Mouse (Mus musculus) small intestine, adult 2 months (tissue): ENCODE data around the gene Pdia4. TPM values are rescaled to one million over a fixed set of nuclear protein-coding genes. Genes with fewer than 3 reads are reported as not detected.

Experiments
- H3K27ac ChIP-seq: fragments of 200-500 bp; 2 replicates; pipeline ENCODE4 v1.5.1; 2012; ENCODE audit warnings: low read depth, low read length, control low read depth, inconsistent platforms; ENCODE audit not compliant: insufficient read depth
- H3K27me3 ChIP-seq: fragments of 200-500 bp; 2 replicates; pipeline ENCODE4 v1.6.1; 2012; ENCODE audit warnings: mild to moderate bottlenecking, moderate library complexity, low read length, inconsistent platforms; ENCODE audit not compliant: control insufficient read depth, insufficient read depth
- H3K36me3 ChIP-seq: fragments of 200-500 bp; 2 replicates; pipeline ENCODE4 v1.6.1; 2012; ENCODE audit warnings: mild to moderate bottlenecking, low read length, control low read depth, inconsistent platforms; ENCODE audit not compliant: control insufficient read depth, insufficient read depth
- H3K4me1 ChIP-seq: fragments of 200-500 bp; 2 replicates; pipeline ENCODE4 v1.6.1; 2012; ENCODE audit warnings: low read length, inconsistent platforms, mixed read lengths; ENCODE audit not compliant: control insufficient read depth, insufficient read depth, insufficient read length
- H3K4me3 ChIP-seq: fragments of 200-500 bp; 2 replicates; pipeline ENCODE4 v1.5.1; 2012; ENCODE audit warnings: low read depth, mild to moderate bottlenecking, control low read depth, inconsistent platforms, low read length, moderate library complexity
- CTCF ChIP-seq: fragments of 200-500 bp; IDR thresholded peaks from 2 replicates; pipeline ENCODE4 v1.5.1; 2012; ENCODE audit warnings: low read depth, mild to moderate bottlenecking, control low read depth, inconsistent platforms, low read length, moderate library complexity, mixed read lengths; ENCODE audit not compliant: insufficient replicate concordance, insufficient read length; ENCODE audit errors: extremely low read depth
- POLR2A ChIP-seq: fragments of 200-500 bp; IDR thresholded peaks from 2 replicates; pipeline ENCODE4 v1.6.1; 2012; ENCODE audit warnings: low read depth, mild to moderate bottlenecking, control low read depth, inconsistent platforms, low read length, moderate library complexity
- WGBS: fragments of 180-500 bp; shearing (Covaris S2); methylation state at CpG from one replicate; pipeline ENCODE4 v1.1.7; 2018; 5-methylcytosine and 5-hydroxymethylcytosine counted together
- polyA plus RNA-seq: library from polyadenylated mRNA; depleted of rRNA; stranded (reverse); fragments of >200 nt; gene quantifications from 2 replicates; pipeline ENCODE4 v1.2.3, GENCODE M21; 2012

Gene Pdia4
- polyA plus RNA-seq, 1 experiment: 15.3 TPM

GRCm38 (mm10) chr6:47793284-47793683, 19.9 kb downstream of the Pdia4 start:
- 74% methylated on average over 5 of the region's 5 CpGs for WGBS
- H3K4me1 ChIP-seq: peaks cover 4% of the 10 kb centered on the region; the same call in 1 of the 2 replicates
- H3K27me3 ChIP-seq: no peaks in the 10 kb centered on the region
- H3K4me3 ChIP-seq: no peak overlapping the region
- H3K36me3 ChIP-seq: peaks cover 32% of the 10 kb centered on the region
- no peak overlapping the region for H3K27ac ChIP-seq
- TF ChIP-seq POLR2A: no peak
- no peak for TF ChIP-seq CTCF

GRCm38 (mm10) chr6:47792533-47792932, 20.7 kb downstream of the Pdia4 start:
- H3K27ac ChIP-seq: no peak overlapping the region
- H3K4me1 ChIP-seq: peaks cover 4% of the 10 kb centered on the region; the same call in 1 of the 2 replicates
- no peak for TF ChIP-seq CTCF
- TF ChIP-seq POLR2A: no peak
- no peak overlapping the region for H3K4me3 ChIP-seq
- no peaks in the 10 kb centered on the region for H3K27me3 ChIP-seq
- 86% methylated on average over 2 of the region's 2 CpGs for WGBS
- H3K36me3 ChIP-seq: peaks cover 24% of the 10 kb centered on the region

GRCm38 (mm10) chr6:47790745-47791144, 22.5 kb downstream of the Pdia4 start:
- WGBS: 27% methylated on average over 2 of the region's 2 CpGs
- no peaks in the 10 kb centered on the region for H3K27me3 ChIP-seq
- TF ChIP-seq CTCF (no peak), POLR2A (no peak)
- H3K4me3 ChIP-seq: no peak overlapping the region
- H3K36me3 ChIP-seq: peaks cover 9% of the 10 kb centered on the region
- peaks cover 4% of the 10 kb centered on the region; the same call in 1 of the 2 replicates for H3K4me1 ChIP-seq
- no peak overlapping the region for H3K27ac ChIP-seq

- H3K36me3 ChIP-seq: no peaks in the 10 kb centered on the region
- H3K27ac ChIP-seq: peak overlapping the region; percentile 90
- H3K4me1 ChIP-seq: peaks cover 4% of the 10 kb centered on the region; the same call in 1 of the 2 replicates
- no peaks in the 10 kb centered on the region for H3K27me3 ChIP-seq
- peak overlapping the region; percentile 69 for H3K4me3 ChIP-seq
- TF ChIP-seq POLR2A: no peak
- TF ChIP-seq CTCF: no peak
- WGBS: 7% methylated on average over 3 of the region's 3 CpGs
Measured at GRCm38 (mm10) chr6:47788821-47789220, 24.4 kb downstream of the Pdia4 start.

GRCm38 (mm10) chr6:47787941-47788736, 25.1 kb downstream of the Pdia4 start:
- TF ChIP-seq POLR2A (peak; percentile 91), CTCF (peak; percentile 10; the same call in 1 of the 2 replicates)
- Histone ChIP-seq H3K27me3 (no peaks in the 10 kb centered on the region), H3K27ac (peak overlapping the region; percentile 90), H3K4me1 (peaks cover 4% of the 10 kb centered on the region; the same call in 1 of the 2 replicates), H3K36me3 (no peaks in the 10 kb centered on the region), H3K4me3 (peak overlapping the region; percentile 69)
- WGBS: under 1% methylated on average over 18 of the region's 18 CpGs

- Histone ChIP-seq H3K27me3 (no peaks in the 10 kb centered on the region), H3K27ac (no peak overlapping the region), H3K4me3 (no peak overlapping the region), H3K36me3 (no peaks in the 10 kb centered on the region), H3K4me1 (peaks cover 5% of the 10 kb centered on the region; the same call in 1 of the 2 replicates)
- TF ChIP-seq CTCF (no peak), POLR2A (no peak)
- 68% methylated on average over 5 of the region's 5 CpGs for WGBS
Measured at GRCm38 (mm10) chr6:47784707-47785412, 28.4 kb downstream of the Pdia4 start.
